Mouse (Mus musculus): ENCODE results near the gene Mbd6. TPM values are rescaled to one million over a fixed set of nuclear protein-coding genes. Genes with fewer than 3 reads are reported as not detected.

Gene Mbd6
- polyA plus RNA-seq, 1 experiment from 2014 or later, result 8.5 TPM

GRCm38 (mm10) chr10:127300361-127300760 is 11.5 kb upstream of the Mbd6 start:
- Histone ChIP-seq H3K4me3 (ENCODE audit: low read depth, low read length) (no peak overlapping the region), H3K4me2 (replicated peaks; ENCODE audit: low read depth) (no peak overlapping the region), H3K27me3 (ENCODE audit: control insufficient read depth, insufficient read depth, low read length) (no peaks in the 10 kb centered on the region), H3K9ac (ENCODE audit: low read length) (no peak overlapping the region), H3K27ac (replicated peaks) (no peak overlapping the region), H3K4me1 (replicated peaks; ENCODE audit: control insufficient read depth, insufficient read depth) (no peaks in the 10 kb centered on the region), H3K9me3 (ENCODE audit: control insufficient read depth, low read length) (no peaks in the 10 kb centered on the region), H3K36me3 (ENCODE audit: control insufficient read depth, insufficient read depth, low read length) (peaks cover 44% of the 10 kb centered on the region)
- ATAC-seq (ENCODE audit: low FRiP score, low TSS enrichment) (no peak), DNase-seq (ENCODE audit: low spot score) (no peak)
- TF ChIP-seq CTCF (IDR thresholded peaks at IDR 0.05; ENCODE audit: low read depth) (no peak), EP300 (optimal IDR thresholded peaks at IDR 0.05) (no peak)
- 94% methylated on average over 6 of the region's 6 CpGs for WGBS

GRCm38 (mm10) chr10:127297015-127297871 is 8.4 kb upstream of the Mbd6 start:
- H3K36me3 ChIP-seq (ENCODE audit: control insufficient read depth, insufficient read depth, low read length), result peaks cover 40% of the 10 kb centered on the region
- WGBS, result 83% methylated on average over 14 of the region's 16 CpGs

GRCm38 (mm10) chr10:127295986-127296794 is 7.4 kb upstream of the Mbd6 start:
- Histone ChIP-seq H3K4me1 (replicated peaks; ENCODE audit: control insufficient read depth, insufficient read depth) (peaks cover 6% of the 10 kb centered on the region; the same call in 1 of the 2 replicates), H3K36me3 (ENCODE audit: control insufficient read depth, insufficient read depth, low read length) (peaks cover 37% of the 10 kb centered on the region), H3K4me3 (ENCODE audit: low read depth, low read length) (no peak overlapping the region), H3K9ac (ENCODE audit: low read length) (no peak overlapping the region), H3K4me2 (replicated peaks; ENCODE audit: low read depth) (no peak overlapping the region), H3K9me3 (ENCODE audit: control insufficient read depth, low read length) (no peaks in the 10 kb centered on the region), H3K27ac (replicated peaks) (no peak overlapping the region), H3K27me3 (ENCODE audit: control insufficient read depth, insufficient read depth, low read length) (no peaks in the 10 kb centered on the region)
- no peak for ATAC-seq (ENCODE audit: low FRiP score, low TSS enrichment)
- WGBS, result 82% methylated on average over 24 of the region's 24 CpGs
- no peak for DNase-seq (ENCODE audit: low spot score)
- TF ChIP-seq CTCF (IDR thresholded peaks at IDR 0.05; ENCODE audit: low read depth) (no peak), EP300 (optimal IDR thresholded peaks at IDR 0.05) (no peak)

More at GRCm38 (mm10) chr10:127297015-127297871, 8.4 kb upstream of the Mbd6 start:
- Histone ChIP-seq H3K4me3 (ENCODE audit: low read depth, low read length) (no peak overlapping the region), H3K4me1 (replicated peaks; ENCODE audit: control insufficient read depth, insufficient read depth) (peaks cover 2% of the 10 kb centered on the region; the same call in 1 of the 2 replicates), H3K27ac (replicated peaks) (no peak overlapping the region), H3K4me2 (replicated peaks; ENCODE audit: low read depth) (no peak overlapping the region), H3K9me3 (ENCODE audit: control insufficient read depth, low read length) (no peaks in the 10 kb centered on the region), H3K9ac (ENCODE audit: low read length) (no peak overlapping the region), H3K27me3 (ENCODE audit: control insufficient read depth, insufficient read depth, low read length) (no peaks in the 10 kb centered on the region)
- ATAC-seq (ENCODE audit: low FRiP score, low TSS enrichment) (no peak), DNase-seq (ENCODE audit: low spot score) (no peak)
- TF ChIP-seq CTCF (IDR thresholded peaks at IDR 0.05; ENCODE audit: low read depth) (no peak), EP300 (optimal IDR thresholded peaks at IDR 0.05) (no peak)

- H3K4me1 ChIP-seq (replicated peaks; ENCODE audit: control insufficient read depth, insufficient read depth), result peaks cover 6% of the 10 kb centered on the region; the same call in 1 of the 2 replicates
- no peak overlapping the region for H3K27ac ChIP-seq (replicated peaks)
- DNase-seq (ENCODE audit: low spot score) (no peak), ATAC-seq (ENCODE audit: low FRiP score, low TSS enrichment) (no peak)
- H3K27me3 ChIP-seq (ENCODE audit: control insufficient read depth, insufficient read depth, low read length), result no peaks in the 10 kb centered on the region
- H3K9me3 ChIP-seq (ENCODE audit: control insufficient read depth, low read length), result no peaks in the 10 kb centered on the region
- no peak for TF ChIP-seq EP300 (optimal IDR thresholded peaks at IDR 0.05)
- no peak for TF ChIP-seq CTCF (IDR thresholded peaks at IDR 0.05; ENCODE audit: low read depth)
- no peak overlapping the region for H3K4me2 ChIP-seq (replicated peaks; ENCODE audit: low read depth)
- WGBS, result 90% methylated on average over 10 of the region's 10 CpGs
- no peak overlapping the region for H3K9ac ChIP-seq (ENCODE audit: low read length)
- H3K36me3 ChIP-seq (ENCODE audit: control insufficient read depth, insufficient read depth, low read length), result peaks cover 37% of the 10 kb centered on the region
- no peak overlapping the region for H3K4me3 ChIP-seq (ENCODE audit: low read depth, low read length)
These were observed 6.2 kb upstream of the Mbd6 start for GRCm38 (mm10) chr10:127294895-127295510.

GRCm38 (mm10) chr10:127293590-127294113 is 4.8 kb upstream of the Mbd6 start:
- Histone ChIP-seq H3K27ac (replicated peaks) (no peak overlapping the region), H3K4me1 (replicated peaks; ENCODE audit: control insufficient read depth, insufficient read depth) (peaks cover 6% of the 10 kb centered on the region; the same call in 1 of the 2 replicates), H3K4me3 (ENCODE audit: low read depth, low read length) (no peak overlapping the region), H3K36me3 (ENCODE audit: control insufficient read depth, insufficient read depth, low read length) (peaks cover 31% of the 10 kb centered on the region), H3K27me3 (ENCODE audit: control insufficient read depth, insufficient read depth, low read length) (no peaks in the 10 kb centered on the region), H3K4me2 (replicated peaks; ENCODE audit: low read depth) (no peak overlapping the region), H3K9me3 (ENCODE audit: control insufficient read depth, low read length) (no peaks in the 10 kb centered on the region), H3K9ac (ENCODE audit: low read length) (no peak overlapping the region)
- 89% methylated on average over 3 of the region's 3 CpGs for WGBS
- ATAC-seq (ENCODE audit: low FRiP score, low TSS enrichment) (no peak), DNase-seq (ENCODE audit: low spot score) (no peak)
- TF ChIP-seq CTCF (IDR thresholded peaks at IDR 0.05; ENCODE audit: low read depth) (no peak), EP300 (optimal IDR thresholded peaks at IDR 0.05) (no peak)
